Mouse (Mus musculus): ENCODE results near the gene 2010111I01Rik. TPM values are rescaled to one million over a fixed set of nuclear protein-coding genes. Genes with fewer than 3 reads are reported as not detected.

2010111I01Rik gene
- polyA plus RNA-seq, 1 experiment, result 63.6 TPM

GRCm38 (mm10) chr13:63186217-63186616, 221.5 kb downstream of the 2010111I01Rik start:
- Histone ChIP-seq H3K9ac (ENCODE audit: low read depth, poor library complexity, severe bottlenecking) (no peak overlapping the region), H3K9me3 (replicated peaks; ENCODE audit: control insufficient read depth, insufficient read depth, low read length, poor library complexity, severe bottlenecking) (no peaks in the 10 kb centered on the region), H3K4me3 (ENCODE audit: low read depth, low read length) (no peak overlapping the region), H3K27me3 (ENCODE audit: control insufficient read depth, insufficient read depth, low read length, poor library complexity, severe bottlenecking) (no peaks in the 10 kb centered on the region), H3K36me3 (ENCODE audit: control insufficient read depth, insufficient read depth, low read length, poor library complexity, severe bottlenecking) (no peaks in the 10 kb centered on the region), H3K4me1 (ENCODE audit: control insufficient read depth, insufficient read depth, low read length) (peaks cover 2% of the 10 kb centered on the region), H3K27ac (ENCODE audit: insufficient read depth, low read length) (no peak overlapping the region)
- TF ChIP-seq EP300 (IDR thresholded peaks at IDR 0.05; ENCODE audit: insufficient read depth, low read depth, low read length) (no peak), CTCF (IDR thresholded peaks at IDR 0.05; ENCODE audit: low read depth, low read length) (no peak), POLR2A (IDR thresholded peaks at IDR 0.05; ENCODE audit: insufficient read depth, low read length) (no peak)

GRCm38 (mm10) chr13:63186642-63187041, 221.9 kb downstream of the 2010111I01Rik start:
- no peaks in the 10 kb centered on the region for H3K36me3 ChIP-seq (ENCODE audit: control insufficient read depth, insufficient read depth, low read length, poor library complexity, severe bottlenecking)
- TF ChIP-seq POLR2A (IDR thresholded peaks at IDR 0.05; ENCODE audit: insufficient read depth, low read length) (no peak), CTCF (IDR thresholded peaks at IDR 0.05; ENCODE audit: low read depth, low read length) (no peak), EP300 (IDR thresholded peaks at IDR 0.05; ENCODE audit: insufficient read depth, low read depth, low read length) (no peak)
- H3K4me3 ChIP-seq (ENCODE audit: low read depth, low read length), result no peak overlapping the region
- no peak overlapping the region for H3K27ac ChIP-seq (ENCODE audit: insufficient read depth, low read length)
- H3K9ac ChIP-seq (ENCODE audit: low read depth, poor library complexity, severe bottlenecking), result no peak overlapping the region
- H3K4me1 ChIP-seq (ENCODE audit: control insufficient read depth, insufficient read depth, low read length), result peaks cover 2% of the 10 kb centered on the region
- no peaks in the 10 kb centered on the region for H3K27me3 ChIP-seq (ENCODE audit: control insufficient read depth, insufficient read depth, low read length, poor library complexity, severe bottlenecking)
- no peaks in the 10 kb centered on the region for H3K9me3 ChIP-seq (replicated peaks; ENCODE audit: control insufficient read depth, insufficient read depth, low read length, poor library complexity, severe bottlenecking)

GRCm38 (mm10) chr13:63187145-63188143, 222.8 kb downstream of the 2010111I01Rik start:
- no peak for TF ChIP-seq POLR2A (IDR thresholded peaks at IDR 0.05; ENCODE audit: insufficient read depth, low read length)
- TF ChIP-seq EP300 (IDR thresholded peaks at IDR 0.05; ENCODE audit: insufficient read depth, low read depth, low read length), result no peak
- TF ChIP-seq CTCF (IDR thresholded peaks at IDR 0.05; ENCODE audit: low read depth, low read length), result no peak
- Histone ChIP-seq H3K9ac (ENCODE audit: low read depth, poor library complexity, severe bottlenecking) (no peak overlapping the region), H3K27ac (ENCODE audit: insufficient read depth, low read length) (no peak overlapping the region)

GRCm38 (mm10) chr13:63188306-63188705, 223.6 kb downstream of the 2010111I01Rik start:
- H3K9ac ChIP-seq (ENCODE audit: low read depth, poor library complexity, severe bottlenecking), result no peak overlapping the region
- no peak overlapping the region for H3K4me3 ChIP-seq (ENCODE audit: low read depth, low read length)
- no peaks in the 10 kb centered on the region for H3K36me3 ChIP-seq (ENCODE audit: control insufficient read depth, insufficient read depth, low read length, poor library complexity, severe bottlenecking)
- no peaks in the 10 kb centered on the region for H3K9me3 ChIP-seq (replicated peaks; ENCODE audit: control insufficient read depth, insufficient read depth, low read length, poor library complexity, severe bottlenecking)
- no peak for TF ChIP-seq POLR2A (IDR thresholded peaks at IDR 0.05; ENCODE audit: insufficient read depth, low read length)
- no peak for TF ChIP-seq EP300 (IDR thresholded peaks at IDR 0.05; ENCODE audit: insufficient read depth, low read depth, low read length)
- TF ChIP-seq CTCF (IDR thresholded peaks at IDR 0.05; ENCODE audit: low read depth, low read length), result no peak
- peaks cover 2% of the 10 kb centered on the region for H3K4me1 ChIP-seq (ENCODE audit: control insufficient read depth, insufficient read depth, low read length)
- H3K27ac ChIP-seq (ENCODE audit: insufficient read depth, low read length), result no peak overlapping the region
- no peaks in the 10 kb centered on the region for H3K27me3 ChIP-seq (ENCODE audit: control insufficient read depth, insufficient read depth, low read length, poor library complexity, severe bottlenecking)

More at GRCm38 (mm10) chr13:63187145-63188143, 222.8 kb downstream of the 2010111I01Rik start:
- Histone ChIP-seq H3K9me3 (replicated peaks; ENCODE audit: control insufficient read depth, insufficient read depth, low read length, poor library complexity, severe bottlenecking) (no peaks in the 10 kb centered on the region), H3K36me3 (ENCODE audit: control insufficient read depth, insufficient read depth, low read length, poor library complexity, severe bottlenecking) (no peaks in the 10 kb centered on the region), H3K4me3 (ENCODE audit: low read depth, low read length) (no peak overlapping the region), H3K27me3 (ENCODE audit: control insufficient read depth, insufficient read depth, low read length, poor library complexity, severe bottlenecking) (no peaks in the 10 kb centered on the region), H3K4me1 (ENCODE audit: control insufficient read depth, insufficient read depth, low read length) (peaks cover 2% of the 10 kb centered on the region)

GRCm38 (mm10) chr13:63188811-63189210, 224.1 kb downstream of the 2010111I01Rik start:
- no peaks in the 10 kb centered on the region for H3K27me3 ChIP-seq (ENCODE audit: control insufficient read depth, insufficient read depth, low read length, poor library complexity, severe bottlenecking)
- TF ChIP-seq POLR2A (IDR thresholded peaks at IDR 0.05; ENCODE audit: insufficient read depth, low read length), result no peak
- no peak for TF ChIP-seq EP300 (IDR thresholded peaks at IDR 0.05; ENCODE audit: insufficient read depth, low read depth, low read length)
- no peak for TF ChIP-seq CTCF (IDR thresholded peaks at IDR 0.05; ENCODE audit: low read depth, low read length)
- no peaks in the 10 kb centered on the region for H3K9me3 ChIP-seq (replicated peaks; ENCODE audit: control insufficient read depth, insufficient read depth, low read length, poor library complexity, severe bottlenecking)
- H3K4me1 ChIP-seq (ENCODE audit: control insufficient read depth, insufficient read depth, low read length), result peaks cover 2% of the 10 kb centered on the region
- no peak overlapping the region for H3K4me3 ChIP-seq (ENCODE audit: low read depth, low read length)
- no peak overlapping the region for H3K9ac ChIP-seq (ENCODE audit: low read depth, poor library complexity, severe bottlenecking)
- no peak overlapping the region for H3K27ac ChIP-seq (ENCODE audit: insufficient read depth, low read length)
- H3K36me3 ChIP-seq (ENCODE audit: control insufficient read depth, insufficient read depth, low read length, poor library complexity, severe bottlenecking), result no peaks in the 10 kb centered on the region

- Histone ChIP-seq H3K4me3 (ENCODE audit: low read depth, low read length) (no peak overlapping the region), H3K27me3 (ENCODE audit: control insufficient read depth, insufficient read depth, low read length, poor library complexity, severe bottlenecking) (no peaks in the 10 kb centered on the region), H3K36me3 (ENCODE audit: control insufficient read depth, insufficient read depth, low read length, poor library complexity, severe bottlenecking) (no peaks in the 10 kb centered on the region), H3K4me1 (ENCODE audit: control insufficient read depth, insufficient read depth, low read length) (peaks cover under 1% of the 10 kb centered on the region), H3K27ac (ENCODE audit: insufficient read depth, low read length) (no peak overlapping the region), H3K9me3 (replicated peaks; ENCODE audit: control insufficient read depth, insufficient read depth, low read length, poor library complexity, severe bottlenecking) (no peaks in the 10 kb centered on the region), H3K9ac (ENCODE audit: low read depth, poor library complexity, severe bottlenecking) (no peak overlapping the region)
- TF ChIP-seq POLR2A (IDR thresholded peaks at IDR 0.05; ENCODE audit: insufficient read depth, low read length) (no peak), EP300 (IDR thresholded peaks at IDR 0.05; ENCODE audit: insufficient read depth, low read depth, low read length) (no peak), CTCF (IDR thresholded peaks at IDR 0.05; ENCODE audit: low read depth, low read length) (no peak)
These were observed 228.7 kb downstream of the 2010111I01Rik start for GRCm38 (mm10) chr13:63193423-63193822.
